Mouse (Mus musculus) cerebellum, adult 2 months (tissue): Measurements from ENCODE around the gene Nbeal2.

ENCODE experiments used
- CTCF ChIP-seq: fragments of 200-500 bp; IDR thresholded peaks from 2 replicates; pipeline ENCODE4 v1.5.1; 2011; ENCODE audit warnings: low read depth, mild to moderate bottlenecking, control low read depth, low read length, moderate library complexity, borderline replicate concordance; ENCODE audit not compliant: insufficient read depth
- POLR2A ChIP-seq: fragments of 200-500 bp; IDR thresholded peaks from 2 replicates; pipeline ENCODE4 v1.6.1; 2011; ENCODE audit warnings: low read length, control low read depth, borderline replicate concordance; ENCODE audit not compliant: insufficient read depth

GRCm38 (mm10) chr9:110669785-110670184 is 15.8 kb upstream of the Nbeal2 start:
- TF ChIP-seq CTCF (no peak), POLR2A (no peak)
